Mouse (Mus musculus) midbrain, embryonic 10.5 days (tissue): ENCODE results near the gene Lmo1. TPM values are rescaled to one million over a fixed set of nuclear protein-coding genes. Genes with fewer than 3 reads are reported as not detected.

Source experiments
- DNase-seq: peaks from one replicate; pipeline ENCODE4 v3.0.0-alpha.2; 2017; ENCODE audit warnings: low spot score
- H3K27ac ChIP-seq: fragments of 300-500 bp; sonication (generic); replicated peaks from 2 replicates; pipeline ENCODE4 v1.5.1; 2016; ENCODE audit warnings: mild to moderate bottlenecking
- H3K27me3 ChIP-seq: fragments of 300-500 bp; sonication (generic); 2 replicates; pipeline ENCODE4 v1.6.1; 2016; ENCODE audit warnings: low read depth, mild to moderate bottlenecking; ENCODE audit not compliant: poor library complexity, severe bottlenecking
- H3K36me3 ChIP-seq: fragments of 300-500 bp; sonication (generic); 2 replicates; pipeline ENCODE4 v1.6.1; 2016; ENCODE audit warnings: mild to moderate bottlenecking, moderate library complexity
- H3K4me1 ChIP-seq: fragments of 300-500 bp; sonication (generic); 2 replicates; pipeline ENCODE4 v1.6.1; 2016
- H3K4me3 ChIP-seq: fragments of 300-500 bp; sonication (generic); 2 replicates; pipeline ENCODE4 v1.5.1; 2016; ENCODE audit warnings: mild to moderate bottlenecking, moderate library complexity
- H3K9me3 ChIP-seq: fragments of 300-500 bp; sonication (generic); replicated peaks from 2 replicates; pipeline ENCODE4 v1.6.1; 2016; ENCODE audit warnings: mild to moderate bottlenecking
- WGBS: fragments of 180-500 bp; shearing (Covaris S2); methylation state at CpG from one replicate; pipeline ENCODE4 v1.1.7; 2016; 5-methylcytosine and 5-hydroxymethylcytosine counted together
- polyA plus RNA-seq: library from polyadenylated mRNA; unstranded; fragments of >200 nt; fragmentation: Nextera tagmentation; extraction: Ambion mirVana; gene quantifications from 2 replicates; pipeline ENCODE4 v1.2.1, GENCODE M21; 2016

Gene Lmo1
- 34.8 and 57.9 TPM in 2 replicates for polyA plus RNA-seq

DNA sequence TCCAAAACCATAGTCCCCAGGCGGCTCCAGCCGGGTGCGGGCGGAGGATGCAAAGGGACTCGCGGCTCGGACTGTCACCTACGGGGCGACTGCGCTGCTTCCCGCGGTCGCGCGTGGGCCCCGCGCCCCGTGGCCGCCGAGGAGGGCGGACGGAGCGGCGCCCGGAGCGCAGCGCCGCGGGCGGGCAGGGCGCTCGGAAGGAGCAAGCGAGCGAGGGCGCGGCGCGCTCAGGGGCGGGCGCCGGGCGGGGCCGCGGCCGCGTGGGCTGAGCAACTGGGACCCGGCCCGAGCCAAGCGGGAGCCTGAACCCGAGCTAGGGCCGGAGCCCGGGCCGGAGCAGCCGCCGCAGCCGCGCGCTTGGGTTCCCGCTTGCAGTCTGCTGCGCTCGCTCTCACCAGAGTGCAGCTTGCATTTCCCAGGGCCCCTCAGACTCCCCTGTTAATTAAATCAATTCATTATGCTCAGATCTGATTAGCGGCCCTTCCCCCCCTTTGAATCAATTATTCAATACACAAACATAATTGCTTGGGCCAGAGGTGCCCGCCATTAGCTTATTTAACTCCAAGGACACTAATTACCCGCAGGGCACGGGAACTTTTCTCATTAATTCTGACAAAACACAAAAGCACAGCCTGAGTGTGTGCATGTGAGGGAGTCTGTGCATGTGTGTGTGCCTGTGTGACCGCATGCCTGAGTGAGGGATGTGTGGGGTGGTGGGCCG, at the start of gene Lmo1:
TSS of gene Lmo1 (minus strand) at position 259 of the 721 bp plus-strand sequence.
- Histone ChIP-seq H3K27ac (peak within 1 kb of the TSS; percentile 94), H3K9me3 (no peaks in the 10 kb centered on the region), H3K27me3 (peaks cover 85% of the 10 kb centered on the region), H3K4me1 (peaks cover 70% of the 10 kb centered on the region), H3K4me3 (peak within 1 kb of the TSS; percentile 80), H3K36me3 (no peaks in the 10 kb centered on the region)
- DNase-seq, result peak; percentile 61
- whole genome bisulfite sequencing, result under 1% methylated on average over 67 of the region's 67 CpGs

DNA sequence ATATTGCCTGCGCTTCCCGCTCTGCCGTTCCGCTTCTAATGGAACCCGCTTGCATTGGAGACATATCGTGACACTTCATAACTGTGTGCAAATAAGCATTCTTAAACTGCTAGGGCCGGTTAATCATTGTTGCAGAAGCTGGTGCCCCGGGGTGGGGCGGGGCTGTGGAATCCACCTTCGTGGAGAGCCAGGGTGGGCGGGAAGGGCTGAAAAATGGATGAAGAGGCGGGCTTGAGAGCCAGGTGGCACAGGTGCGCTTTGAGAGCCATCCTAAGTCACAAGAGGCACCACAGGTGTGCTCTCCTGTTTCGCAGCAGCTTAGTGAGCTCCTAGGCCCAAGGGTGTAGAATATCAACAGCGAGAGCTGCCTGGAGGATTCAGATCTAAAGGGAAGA, 46.7 kb upstream of the Lmo1 start:
- WGBS, result 84% methylated on average over 15 of the region's 15 CpGs

DNA sequence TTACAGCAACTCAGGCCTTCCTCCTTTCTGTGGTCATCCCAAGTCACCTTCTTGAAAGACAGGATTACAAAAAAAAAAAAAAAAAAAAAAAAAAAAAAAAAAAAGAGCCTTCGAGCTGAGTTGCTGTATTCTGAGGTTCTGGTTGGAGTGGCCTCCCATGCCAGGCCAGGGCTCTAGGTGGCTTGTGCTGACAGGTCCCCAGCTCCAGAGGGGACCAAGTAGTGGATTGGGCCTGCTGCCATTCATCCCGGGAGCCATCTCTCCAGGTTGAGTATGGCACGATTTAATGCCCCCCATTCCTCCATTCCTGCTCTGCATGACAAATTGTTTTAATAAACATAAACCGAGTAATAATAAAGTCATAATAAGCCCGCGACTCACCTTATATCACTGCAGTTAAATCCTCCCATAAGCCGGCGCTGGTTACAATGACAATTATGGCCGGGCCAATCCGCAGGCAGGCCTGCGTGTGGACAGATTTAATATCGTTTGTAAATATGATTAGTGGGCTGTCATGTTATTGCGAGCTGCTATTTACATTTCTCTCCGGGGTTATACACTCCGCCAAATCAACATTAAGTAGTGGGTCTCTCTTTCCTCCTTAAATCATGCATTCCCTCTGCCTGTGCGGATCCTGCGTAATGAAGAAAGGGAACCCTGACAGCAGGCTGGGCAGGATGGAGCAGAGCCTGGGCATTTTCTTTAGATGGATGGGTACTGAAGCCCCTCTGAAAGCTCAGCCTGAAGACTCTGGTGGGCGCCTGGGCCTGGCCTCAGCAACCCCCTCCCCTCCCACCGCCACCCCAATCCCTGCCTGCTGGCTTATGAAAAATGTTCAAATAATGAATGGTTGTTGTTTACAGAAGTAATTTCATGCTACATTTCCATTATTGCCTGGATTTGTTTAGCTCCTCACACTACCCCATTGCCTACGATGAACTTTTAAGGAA, 46.0 kb upstream of the Lmo1 start:
- 92% methylated on average over 20 of the region's 20 CpGs for WGBS
- peaks cover 10% of the 10 kb centered on the region for H3K27me3 ChIP-seq
- H3K4me3 ChIP-seq, result no peak overlapping the region
- no peak for DNase-seq
- H3K9me3 ChIP-seq, result no peaks in the 10 kb centered on the region
- H3K36me3 ChIP-seq, result no peaks in the 10 kb centered on the region
- peaks cover 36% of the 10 kb centered on the region for H3K4me1 ChIP-seq
- H3K27ac ChIP-seq, result peak overlapping the region; percentile 59; the same call in 1 of the 2 replicates

More for the DNA sequence above, 46.7 kb upstream of the Lmo1 start:
- Histone ChIP-seq H3K9me3 (no peaks in the 10 kb centered on the region), H3K4me1 (peaks cover 36% of the 10 kb centered on the region), H3K4me3 (no peak overlapping the region), H3K27ac (peak overlapping the region; percentile 59; the same call in 1 of the 2 replicates), H3K27me3 (peaks cover 5% of the 10 kb centered on the region; the same call in 1 of the 2 replicates), H3K36me3 (no peaks in the 10 kb centered on the region)
- no peak for DNase-seq

- Histone ChIP-seq H3K36me3 (no peaks in the 10 kb centered on the region), H3K9me3 (no peaks in the 10 kb centered on the region), H3K4me1 (peaks cover 36% of the 10 kb centered on the region), H3K27ac (peak overlapping the region; percentile 73), H3K4me3 (no peak overlapping the region), H3K27me3 (peaks cover 11% of the 10 kb centered on the region)
- 80% methylated on average over 4 of the region's 4 CpGs for WGBS
- DNase-seq, result no peak
Measured at GRCm38 (mm10) chr7:109220026-109220425, 45.0 kb upstream of the Lmo1 start.

DNA sequence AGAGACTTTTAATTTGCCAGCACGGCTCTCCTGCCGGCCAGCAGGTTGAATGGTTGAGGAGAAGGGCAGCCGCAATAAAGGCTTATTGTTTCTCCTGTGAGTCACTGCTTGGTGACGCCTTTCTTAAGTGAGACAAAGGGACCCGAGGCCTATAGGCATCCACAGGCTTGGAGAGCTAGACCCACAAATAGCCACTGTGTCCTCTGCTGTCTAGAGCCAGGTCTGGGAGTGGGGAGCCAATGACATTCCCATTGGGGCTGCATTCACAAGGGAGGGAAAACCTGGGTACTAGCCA, 43.9 kb upstream of the Lmo1 start:
- no peaks in the 10 kb centered on the region for H3K9me3 ChIP-seq
- H3K27ac ChIP-seq, result peak overlapping the region; percentile 73
- no peak for DNase-seq
- 20% methylated on average over 5 of the region's 5 CpGs for WGBS
- H3K27me3 ChIP-seq, result peaks cover 11% of the 10 kb centered on the region
- H3K4me3 ChIP-seq, result no peak overlapping the region
- H3K36me3 ChIP-seq, result no peaks in the 10 kb centered on the region
- peaks cover 36% of the 10 kb centered on the region for H3K4me1 ChIP-seq

- Histone ChIP-seq H3K4me3 (no peak overlapping the region), H3K27ac (peak overlapping the region; percentile 73), H3K4me1 (peaks cover 36% of the 10 kb centered on the region), H3K9me3 (no peaks in the 10 kb centered on the region), H3K27me3 (peaks cover 11% of the 10 kb centered on the region), H3K36me3 (no peaks in the 10 kb centered on the region)
- WGBS, result 84% methylated on average over 2 of the region's 2 CpGs
- peak; percentile 87 for DNase-seq
Measured at GRCm38 (mm10) chr7:109218130-109218976, 43.3 kb upstream of the Lmo1 start.

DNA sequence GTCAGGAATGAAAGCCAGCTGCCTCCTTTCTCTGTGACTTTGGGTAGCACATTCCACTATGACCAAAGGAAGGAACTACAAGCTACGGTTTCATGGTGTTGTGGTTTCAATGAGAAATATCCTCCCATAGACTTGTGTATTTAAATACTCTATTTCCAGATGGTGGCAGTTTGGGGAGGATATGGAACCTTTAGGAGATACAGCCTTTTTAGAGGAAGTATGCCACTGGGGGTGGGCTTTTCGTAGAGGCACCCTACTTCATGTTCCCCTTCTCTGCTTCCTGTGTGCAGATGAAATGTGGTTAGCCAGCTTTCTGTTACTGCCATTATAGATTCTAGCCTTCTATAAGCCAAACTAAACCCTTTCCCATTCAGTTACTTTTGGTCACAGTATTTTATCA, 34.8 kb upstream of the Lmo1 start:
- DNase-seq, result no peak
- Histone ChIP-seq H3K4me1 (peaks cover 7% of the 10 kb centered on the region; the same call in 1 of the 2 replicates), H3K27ac (no peak overlapping the region), H3K36me3 (no peaks in the 10 kb centered on the region), H3K4me3 (no peak overlapping the region), H3K27me3 (peaks cover 9% of the 10 kb centered on the region; the same call in 1 of the 2 replicates), H3K9me3 (no peaks in the 10 kb centered on the region)
- 82% methylated on average over 2 of the region's 2 CpGs for WGBS

GRCm38 (mm10) chr7:109207811-109208210, 32.8 kb upstream of the Lmo1 start:
- H3K4me1 ChIP-seq, result peaks cover 23% of the 10 kb centered on the region
- WGBS, result 74% methylated on average over 4 of the region's 4 CpGs
- no peaks in the 10 kb centered on the region for H3K36me3 ChIP-seq
- H3K9me3 ChIP-seq, result no peaks in the 10 kb centered on the region
- no peak for DNase-seq
- H3K27me3 ChIP-seq, result peaks cover 9% of the 10 kb centered on the region; the same call in 1 of the 2 replicates
- H3K4me3 ChIP-seq, result no peak overlapping the region
- no peak overlapping the region; the same call in 1 of the 2 replicates for H3K27ac ChIP-seq

- WGBS, result 83% methylated on average over 2 of the region's 2 CpGs
- Histone ChIP-seq H3K9me3 (no peaks in the 10 kb centered on the region), H3K27ac (no peak overlapping the region), H3K36me3 (no peaks in the 10 kb centered on the region), H3K4me3 (no peak overlapping the region), H3K4me1 (peaks cover 23% of the 10 kb centered on the region), H3K27me3 (peaks cover 8% of the 10 kb centered on the region; the same call in 1 of the 2 replicates)
- no peak for DNase-seq
Measured at GRCm38 (mm10) chr7:109206358-109206757, 31.4 kb upstream of the Lmo1 start.

GRCm38 (mm10) chr7:109203140-109203539, 28.1 kb upstream of the Lmo1 start:
- no peak overlapping the region for H3K27ac ChIP-seq
- no peak overlapping the region for H3K4me3 ChIP-seq
- H3K36me3 ChIP-seq, result no peaks in the 10 kb centered on the region
- peaks cover 31% of the 10 kb centered on the region for H3K4me1 ChIP-seq
- H3K9me3 ChIP-seq, result no peaks in the 10 kb centered on the region
- WGBS, result 77% methylated on average over 3 of the region's 3 CpGs
- no peak for DNase-seq
- H3K27me3 ChIP-seq, result peaks cover 27% of the 10 kb centered on the region

DNA sequence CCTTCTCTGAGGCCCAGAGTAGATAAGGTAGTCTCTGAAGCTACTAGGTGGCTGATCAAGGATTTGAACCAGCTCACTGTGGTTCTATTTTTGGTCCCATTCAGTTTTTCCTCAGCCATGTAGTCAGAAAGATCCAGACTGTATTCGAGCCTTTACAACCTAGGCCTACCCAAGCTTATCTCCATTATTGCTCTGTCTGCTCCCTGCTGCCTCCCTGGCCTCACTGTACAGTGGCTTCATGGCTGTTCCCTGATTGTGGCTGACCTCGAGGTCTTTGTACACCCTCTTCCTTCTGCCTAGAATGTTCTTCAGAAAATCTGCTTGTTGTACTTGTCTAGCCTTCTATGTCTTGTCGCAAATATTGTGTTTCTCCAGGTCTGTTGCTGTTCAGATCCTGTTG, 25.6 kb upstream of the Lmo1 start:
- H3K27me3 ChIP-seq, result peaks cover 33% of the 10 kb centered on the region
- H3K9me3 ChIP-seq, result no peaks in the 10 kb centered on the region
- H3K4me3 ChIP-seq, result no peak overlapping the region
- peak overlapping the region; percentile 19; the same call in 1 of the 2 replicates for H3K27ac ChIP-seq
- DNase-seq, result no peak
- peaks cover 50% of the 10 kb centered on the region for H3K4me1 ChIP-seq
- WGBS, result 81% methylated on average over 3 of the region's 3 CpGs
- no peaks in the 10 kb centered on the region for H3K36me3 ChIP-seq

GRCm38 (mm10) chr7:109197161-109197650, 22.2 kb upstream of the Lmo1 start:
- DNase-seq, result no peak
- peak overlapping the region; percentile 96 for H3K27ac ChIP-seq
- peak overlapping the region; percentile 36 for H3K4me3 ChIP-seq
- peaks cover 61% of the 10 kb centered on the region for H3K27me3 ChIP-seq
- 68% methylated on average over 3 of the region's 3 CpGs for WGBS
- H3K36me3 ChIP-seq, result no peaks in the 10 kb centered on the region
- no peaks in the 10 kb centered on the region for H3K9me3 ChIP-seq
- H3K4me1 ChIP-seq, result peaks cover 61% of the 10 kb centered on the region
